Mouse (Mus musculus): ENCODE measurements around the gene Fam81a. TPM values are rescaled to one million over a fixed set of nuclear protein-coding genes. Genes with fewer than 3 reads are reported as not detected.
A peak's percentile ranks its signal among the peaks of the same experiment; 100 is the strongest.

Fam81a gene
- polyA plus RNA-seq, 1 experiment from 2014 or later: 5.1 TPM

DNA sequence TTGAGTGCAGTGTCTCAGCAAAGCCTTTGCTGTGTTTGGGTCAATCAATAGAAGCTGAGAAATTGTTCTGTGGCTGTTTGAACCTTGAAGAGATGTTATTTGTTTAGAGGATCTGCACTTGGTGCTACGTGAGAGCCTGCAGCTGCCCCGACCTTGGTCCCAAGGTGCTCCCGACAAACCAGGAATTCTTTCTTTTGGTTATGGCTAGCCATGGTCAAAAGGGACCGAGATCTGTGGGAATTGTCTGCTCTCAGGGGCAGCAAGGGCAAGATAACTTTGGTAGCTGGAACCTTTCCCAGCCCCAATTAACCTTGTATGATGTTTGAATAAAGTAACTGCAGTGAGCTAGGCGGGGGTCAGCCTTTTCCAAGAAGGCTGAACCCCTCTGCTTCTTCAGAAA, 34.2 kb downstream of the Fam81a start:
- no peak overlapping the region for H3K4me3 ChIP-seq
- WGBS: 76% methylated on average over 5 of the region's 5 CpGs
- no peak overlapping the region for H3K27ac ChIP-seq
- no peaks in the 10 kb centered on the region for H3K9me3 ChIP-seq (replicated peaks)
- no peaks in the 10 kb centered on the region for H3K36me3 ChIP-seq (ENCODE audit: poor library complexity, severe bottlenecking)
- ATAC-seq: no peak
- H3K27me3 ChIP-seq: no peaks in the 10 kb centered on the region
- no peak overlapping the region for H3K4me2 ChIP-seq
- no peak overlapping the region for H3K9ac ChIP-seq
- peaks cover 19% of the 10 kb centered on the region for H3K4me1 ChIP-seq

DNA sequence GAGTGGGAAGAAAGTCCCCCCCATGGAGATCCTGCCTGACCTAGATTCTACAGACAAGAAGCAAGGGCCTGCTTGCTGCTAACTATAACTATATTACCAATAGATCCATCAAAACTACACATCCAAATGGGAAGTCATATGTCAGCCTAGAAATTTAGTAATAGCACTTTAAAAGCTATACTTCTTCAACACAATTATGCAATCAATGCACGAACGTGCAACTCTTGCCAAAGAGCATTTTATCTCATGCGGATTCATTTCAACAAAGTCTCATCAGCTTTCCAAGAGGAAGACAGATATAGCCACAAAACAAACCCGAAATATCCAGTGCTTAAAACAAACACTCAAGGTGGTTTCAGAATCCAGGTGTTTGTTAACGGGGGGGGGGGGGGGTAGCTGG, 36.8 kb downstream of the Fam81a start:
- H3K9me3 ChIP-seq (replicated peaks): no peaks in the 10 kb centered on the region
- H3K36me3 ChIP-seq (ENCODE audit: poor library complexity, severe bottlenecking): no peaks in the 10 kb centered on the region
- H3K9ac ChIP-seq: no peak overlapping the region
- H3K4me2 ChIP-seq: no peak overlapping the region
- H3K4me3 ChIP-seq: no peak overlapping the region
- ATAC-seq: no peak
- H3K27ac ChIP-seq: no peak overlapping the region
- H3K4me1 ChIP-seq: peaks cover 2% of the 10 kb centered on the region; the same call in 1 of the 2 replicates
- no peaks in the 10 kb centered on the region for H3K27me3 ChIP-seq
- 80% methylated on average over 5 of the region's 5 CpGs for WGBS

DNA sequence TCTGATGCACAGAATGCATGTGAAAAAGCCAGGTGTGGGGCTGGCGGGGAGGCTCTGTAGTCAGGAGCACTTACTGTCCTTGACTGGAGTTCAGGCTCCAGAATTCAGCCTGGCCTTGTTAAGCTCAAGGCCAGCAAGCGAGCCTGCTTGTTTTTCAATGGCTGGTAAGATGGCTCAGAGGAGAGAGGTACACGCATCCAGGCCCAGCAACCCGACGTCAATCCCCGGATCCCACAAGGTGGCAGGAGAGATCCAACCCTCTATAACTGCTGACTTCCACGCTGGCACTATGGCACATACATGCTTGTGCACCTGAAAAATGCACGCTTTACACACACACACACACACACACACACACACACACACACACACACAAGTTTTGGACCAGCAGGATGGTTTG, 39.3 kb downstream of the Fam81a start:
- no peak overlapping the region for H3K9ac ChIP-seq
- 45% methylated on average over 8 of the region's 8 CpGs for WGBS
- no peaks in the 10 kb centered on the region for H3K9me3 ChIP-seq (replicated peaks)
- no peak overlapping the region for H3K4me3 ChIP-seq
- no peak overlapping the region for H3K4me2 ChIP-seq
- no peaks in the 10 kb centered on the region for H3K36me3 ChIP-seq (ENCODE audit: poor library complexity, severe bottlenecking)
- H3K27me3 ChIP-seq: no peaks in the 10 kb centered on the region
- H3K27ac ChIP-seq: no peak overlapping the region
- H3K4me1 ChIP-seq: no peaks in the 10 kb centered on the region
- ATAC-seq: no peak

DNA sequence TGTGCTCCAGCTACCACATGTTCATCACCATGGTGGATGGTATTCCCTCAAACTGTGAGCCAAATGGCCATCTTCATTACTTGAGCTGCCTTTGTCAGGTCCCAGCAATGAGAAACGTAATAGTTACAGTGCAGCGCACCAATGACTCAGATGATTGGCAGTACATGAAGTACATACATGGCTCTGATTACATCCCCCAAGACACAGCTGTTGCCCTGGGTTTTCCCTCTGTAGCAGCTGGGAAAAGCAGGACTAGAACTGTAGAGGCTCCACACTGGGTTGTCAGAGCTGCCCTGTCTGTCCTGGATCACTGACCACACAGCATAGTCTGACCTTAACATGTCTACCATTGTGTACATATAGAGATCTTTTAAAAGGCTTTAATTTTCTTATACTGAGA, 44.8 kb downstream of the Fam81a start:
- WGBS: 94% methylated on average over 2 of the region's 2 CpGs
- Histone ChIP-seq H3K4me3 (no peak overlapping the region), H3K27me3 (no peaks in the 10 kb centered on the region), H3K36me3 (ENCODE audit: poor library complexity, severe bottlenecking) (no peaks in the 10 kb centered on the region), H3K27ac (no peak overlapping the region), H3K4me1 (no peaks in the 10 kb centered on the region), H3K4me2 (no peak overlapping the region), H3K9ac (no peak overlapping the region), H3K9me3 (replicated peaks) (no peaks in the 10 kb centered on the region)
- ATAC-seq: no peak

DNA sequence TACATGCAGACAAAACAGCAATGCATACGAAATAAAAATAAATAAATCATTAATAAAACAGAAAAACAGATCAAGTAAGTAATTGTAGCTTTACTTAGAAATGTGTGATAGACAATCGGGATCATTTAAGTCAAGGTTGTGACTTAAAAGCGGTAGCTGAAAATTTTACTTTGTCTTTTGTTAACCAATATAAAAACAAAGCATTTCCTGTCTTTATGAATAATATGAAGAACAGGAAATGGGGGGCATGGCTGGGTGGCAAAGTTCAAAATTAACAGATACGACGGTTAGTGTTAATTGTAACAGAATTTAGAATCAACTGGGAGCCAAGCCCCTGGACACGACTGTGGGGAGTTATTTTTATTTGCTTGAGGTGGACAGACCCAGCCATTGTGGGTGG, 47.3 kb downstream of the Fam81a start:
- Histone ChIP-seq H3K27ac (no peak overlapping the region), H3K27me3 (no peaks in the 10 kb centered on the region), H3K4me3 (no peak overlapping the region), H3K9ac (no peak overlapping the region), H3K9me3 (replicated peaks) (no peaks in the 10 kb centered on the region), H3K4me1 (no peaks in the 10 kb centered on the region), H3K36me3 (ENCODE audit: poor library complexity, severe bottlenecking) (no peaks in the 10 kb centered on the region), H3K4me2 (no peak overlapping the region)
- ATAC-seq: no peak
- WGBS: 83% methylated on average over 6 of the region's 6 CpGs

DNA sequence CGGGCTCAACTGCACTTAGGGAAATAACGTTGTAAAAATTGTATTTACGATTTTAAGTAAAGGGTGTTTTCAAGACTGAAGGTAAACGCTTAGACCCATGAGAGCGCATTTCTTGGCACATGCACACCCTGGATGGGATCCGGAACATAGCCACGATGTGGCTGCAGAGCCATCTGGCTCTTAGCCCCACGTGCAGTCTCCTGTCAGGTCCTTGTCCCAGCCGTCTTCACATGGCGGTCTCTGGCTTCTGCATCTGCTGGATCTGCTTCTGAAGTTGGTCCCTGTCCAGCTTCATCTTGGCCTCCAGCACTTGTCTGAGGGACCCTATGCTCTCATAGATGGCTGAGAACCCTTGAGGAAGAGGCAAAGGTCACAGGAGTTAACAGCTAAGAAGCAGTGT, 51.8 kb downstream of the Fam81a start:
- no peaks in the 10 kb centered on the region for H3K27me3 ChIP-seq
- no peak for ATAC-seq
- no peaks in the 10 kb centered on the region for H3K36me3 ChIP-seq (ENCODE audit: poor library complexity, severe bottlenecking)
- H3K9me3 ChIP-seq (replicated peaks): no peaks in the 10 kb centered on the region
- H3K27ac ChIP-seq: no peak overlapping the region
- no peak overlapping the region for H3K4me3 ChIP-seq
- H3K9ac ChIP-seq: no peak overlapping the region
- no peak overlapping the region for H3K4me2 ChIP-seq
- WGBS: 90% methylated on average over 10 of the region's 10 CpGs
- peaks cover 10% of the 10 kb centered on the region for H3K4me1 ChIP-seq

DNA sequence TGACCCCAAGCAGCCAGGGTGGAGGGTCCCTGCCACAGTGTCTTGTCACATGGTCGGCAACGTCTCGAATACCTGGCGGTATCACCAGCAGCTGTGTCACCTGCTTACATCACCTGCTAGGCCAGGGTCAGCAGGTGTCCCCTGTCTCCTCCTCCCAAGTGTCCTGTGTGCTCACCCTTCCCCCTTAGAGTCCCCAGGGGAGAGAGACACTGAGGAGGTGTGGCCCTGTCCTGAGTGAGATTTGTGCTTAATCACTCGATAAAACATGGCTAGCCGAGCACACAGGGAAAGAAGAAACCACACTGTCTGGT, 53.6 kb downstream of the Fam81a start:
- whole genome bisulfite sequencing: 72% methylated on average over 6 of the region's 6 CpGs
- H3K4me1 ChIP-seq: peaks cover 10% of the 10 kb centered on the region
- no peak overlapping the region for H3K27ac ChIP-seq
- H3K27me3 ChIP-seq: no peaks in the 10 kb centered on the region
- H3K9me3 ChIP-seq (replicated peaks): no peaks in the 10 kb centered on the region
- H3K36me3 ChIP-seq (ENCODE audit: poor library complexity, severe bottlenecking): no peaks in the 10 kb centered on the region
- no peak for ATAC-seq
- H3K4me3 ChIP-seq: no peak overlapping the region
- no peak overlapping the region for H3K4me2 ChIP-seq
- no peak overlapping the region for H3K9ac ChIP-seq

DNA sequence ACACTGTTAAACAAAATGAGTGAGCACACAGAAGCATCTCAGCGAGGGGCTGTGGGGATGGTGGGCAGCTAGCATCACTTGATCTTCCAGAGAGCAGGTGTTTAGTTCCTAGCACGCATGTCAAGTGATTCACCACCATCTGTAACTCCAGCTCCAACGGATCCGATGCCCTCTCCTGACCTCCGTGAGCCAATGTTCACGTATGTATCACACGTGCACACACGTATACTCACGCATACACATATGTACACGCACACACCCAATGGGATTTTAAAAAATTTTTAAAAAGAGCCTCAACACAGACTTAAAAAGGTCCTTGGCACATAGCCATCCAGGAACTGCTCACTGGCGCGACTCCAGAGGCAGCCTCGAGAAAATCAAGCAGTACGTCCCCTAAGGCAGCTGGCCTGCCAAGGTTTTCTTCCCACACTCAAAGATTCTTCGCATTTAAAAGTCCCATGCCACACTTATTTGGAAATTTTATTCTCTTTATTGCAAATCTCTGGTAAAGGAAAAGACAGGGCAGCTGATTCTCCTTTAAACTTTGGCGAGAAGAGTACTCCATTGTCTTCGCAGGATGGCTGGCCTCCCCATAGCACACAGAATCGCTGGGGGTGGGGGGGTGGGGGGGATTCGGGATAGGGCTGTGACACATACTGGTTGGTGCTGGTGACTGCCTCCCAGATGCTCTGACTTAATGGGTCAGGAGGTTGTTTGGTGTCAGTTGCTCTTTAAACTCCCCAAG, 54.1 kb downstream of the Fam81a start:
- no peak overlapping the region for H3K4me3 ChIP-seq
- H3K9me3 ChIP-seq (replicated peaks): no peaks in the 10 kb centered on the region
- H3K27me3 ChIP-seq: no peaks in the 10 kb centered on the region
- H3K4me1 ChIP-seq: peaks cover 10% of the 10 kb centered on the region
- no peak overlapping the region for H3K27ac ChIP-seq
- 66% methylated on average over 19 of the region's 19 CpGs for WGBS
- H3K4me2 ChIP-seq: no peak overlapping the region
- H3K36me3 ChIP-seq (ENCODE audit: poor library complexity, severe bottlenecking): no peaks in the 10 kb centered on the region
- H3K9ac ChIP-seq: no peak overlapping the region
- 0 out of 2 replicates have a peak, but pooled peaks have one; percentile 63 for ATAC-seq

DNA sequence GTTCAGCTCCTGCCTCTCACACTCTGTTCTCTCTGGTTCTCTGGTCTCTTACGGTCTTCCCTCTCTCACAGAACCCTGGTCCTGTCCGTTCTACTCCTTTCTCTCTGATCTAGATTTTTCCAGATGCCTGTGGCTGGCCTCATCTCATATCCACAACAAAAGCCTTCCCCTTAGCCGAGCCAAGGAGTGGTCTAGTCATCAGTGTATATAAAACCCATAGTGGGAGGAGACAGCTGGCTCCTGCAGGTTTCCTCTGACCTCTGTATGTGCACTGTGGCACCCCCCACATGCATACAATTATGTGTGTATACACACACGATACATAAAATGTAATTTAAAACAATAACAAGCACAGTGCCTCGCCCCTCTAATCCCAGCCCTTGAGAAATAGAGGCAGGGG, 55.0 kb downstream of the Fam81a start:
- H3K4me2 ChIP-seq: no peak overlapping the region
- ATAC-seq: no peak
- H3K36me3 ChIP-seq (ENCODE audit: poor library complexity, severe bottlenecking): no peaks in the 10 kb centered on the region
- no peak overlapping the region for H3K27ac ChIP-seq
- no peaks in the 10 kb centered on the region for H3K9me3 ChIP-seq (replicated peaks)
- H3K27me3 ChIP-seq: no peaks in the 10 kb centered on the region
- no peak overlapping the region for H3K9ac ChIP-seq
- WGBS: 66% methylated on average over 5 of the region's 5 CpGs
- no peak overlapping the region for H3K4me3 ChIP-seq
- peaks cover 10% of the 10 kb centered on the region for H3K4me1 ChIP-seq

DNA sequence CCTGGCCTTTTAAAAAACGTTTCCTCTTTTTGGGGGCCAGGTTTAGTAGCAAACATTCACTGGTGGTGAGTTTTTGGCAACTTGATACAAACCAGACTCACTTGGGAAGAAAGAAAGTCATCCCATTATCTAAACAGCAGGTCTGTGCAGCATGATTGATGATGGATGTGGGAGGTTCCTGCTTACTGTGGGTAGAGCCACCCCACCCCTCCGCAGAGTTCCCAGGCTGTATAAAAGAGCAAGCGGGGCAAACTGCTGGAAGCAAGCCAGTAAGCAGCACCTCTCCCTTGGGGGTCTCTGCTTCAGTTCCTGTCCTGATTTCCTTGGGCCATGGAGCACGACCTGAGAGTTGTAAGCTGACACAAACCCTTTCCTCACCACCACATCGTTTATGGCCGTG, 56.3 kb downstream of the Fam81a start:
- H3K27me3 ChIP-seq: no peaks in the 10 kb centered on the region
- no peaks in the 10 kb centered on the region for H3K36me3 ChIP-seq (ENCODE audit: poor library complexity, severe bottlenecking)
- ATAC-seq: no peak
- no peak overlapping the region for H3K4me2 ChIP-seq
- no peaks in the 10 kb centered on the region for H3K9me3 ChIP-seq (replicated peaks)
- 53% methylated on average over 6 of the region's 6 CpGs for WGBS
- H3K4me3 ChIP-seq: no peak overlapping the region
- H3K9ac ChIP-seq: no peak overlapping the region
- H3K27ac ChIP-seq: no peak overlapping the region
- H3K4me1 ChIP-seq: peaks cover 10% of the 10 kb centered on the region

DNA sequence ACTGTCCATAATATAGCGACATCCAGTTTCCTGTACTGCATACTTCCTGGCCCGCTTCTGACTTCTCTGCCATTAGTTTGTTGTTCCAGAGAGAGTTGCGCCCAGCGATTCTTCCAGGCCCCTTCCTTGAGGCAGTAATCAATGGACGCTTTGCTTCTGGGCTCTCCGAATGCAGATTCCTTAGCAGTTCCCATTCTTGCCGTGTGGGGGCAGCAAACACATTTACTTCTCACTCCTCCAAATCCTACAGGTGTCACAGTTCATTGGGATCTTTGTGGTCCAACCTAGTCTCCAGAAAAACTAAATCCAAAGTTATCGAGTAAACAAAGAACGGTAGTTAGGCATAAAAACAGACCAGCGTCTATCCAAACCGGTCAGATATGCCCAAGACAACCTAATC, 58.3 kb downstream of the Fam81a start:
- ATAC-seq: no peak

DNA sequence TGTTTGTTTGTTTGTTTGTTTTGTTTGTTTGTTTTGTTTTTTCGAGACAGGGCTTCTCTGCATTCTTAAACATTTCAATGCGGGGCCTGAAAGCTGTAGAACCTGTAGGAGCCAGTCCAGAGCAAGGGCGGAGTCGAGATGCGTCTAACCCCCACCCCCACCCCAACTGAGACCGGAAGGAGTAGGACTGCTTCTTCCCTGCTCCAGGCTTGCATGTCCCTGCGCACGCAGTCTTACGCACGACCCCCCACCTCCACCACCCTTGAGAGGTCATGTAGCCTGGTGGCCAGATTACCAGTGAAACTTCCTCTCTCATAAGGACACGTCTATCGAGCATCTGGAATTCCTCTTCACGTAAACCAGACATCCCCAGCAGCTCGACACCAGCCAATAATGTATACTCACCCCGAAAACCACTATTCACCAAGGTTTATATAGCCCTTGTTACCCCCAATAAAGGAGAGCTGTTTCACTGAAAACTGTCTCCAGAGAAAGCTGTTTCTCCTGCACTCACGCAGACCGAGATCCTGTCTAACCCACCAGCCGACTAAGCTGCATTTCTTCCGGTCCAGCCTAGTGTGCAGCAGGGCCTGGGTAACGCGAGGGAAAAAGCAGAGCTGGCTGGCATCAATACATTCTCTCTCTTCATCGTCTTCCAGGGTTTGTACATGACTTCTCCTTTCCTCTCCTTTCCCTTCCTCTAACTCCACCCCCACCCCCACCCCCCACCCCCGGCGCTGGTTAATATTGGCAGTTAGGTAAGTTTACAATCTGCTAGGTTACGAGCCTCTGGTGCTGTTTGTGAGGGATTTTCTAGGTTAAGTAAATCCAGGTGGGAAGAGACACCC, 59.8 kb downstream of the Fam81a start:
- no peak for ATAC-seq
- H3K4me3 ChIP-seq: no peak overlapping the region

More for the DNA sequence above, 58.3 kb downstream of the Fam81a start:
- WGBS: 57% methylated on average over 11 of the region's 11 CpGs
- no peak overlapping the region for H3K4me2 ChIP-seq
- H3K36me3 ChIP-seq (ENCODE audit: poor library complexity, severe bottlenecking): no peaks in the 10 kb centered on the region
- no peaks in the 10 kb centered on the region for H3K27me3 ChIP-seq
- no peak overlapping the region for H3K4me3 ChIP-seq
- no peaks in the 10 kb centered on the region for H3K9me3 ChIP-seq (replicated peaks)
- no peak overlapping the region for H3K27ac ChIP-seq
- H3K9ac ChIP-seq: no peak overlapping the region
- H3K4me1 ChIP-seq: peaks cover 10% of the 10 kb centered on the region

More for the DNA sequence above, 59.8 kb downstream of the Fam81a start:
- Histone ChIP-seq H3K4me1 (no peaks in the 10 kb centered on the region; the same call in 1 of the 2 replicates), H3K4me2 (no peak overlapping the region), H3K9ac (no peak overlapping the region), H3K27me3 (no peaks in the 10 kb centered on the region), H3K9me3 (replicated peaks) (no peaks in the 10 kb centered on the region), H3K36me3 (ENCODE audit: poor library complexity, severe bottlenecking) (no peaks in the 10 kb centered on the region), H3K27ac (no peak overlapping the region)
- 85% methylated on average over 25 of the region's 25 CpGs for WGBS
